Mouse (Mus musculus) lung, postnatal 0 days (tissue): ENCODE measurements around the gene Bcl11b. TPM values are rescaled to one million over a fixed set of nuclear protein-coding genes. Genes with fewer than 3 reads are reported as not detected.

ENCODE experiments used
- ATAC-seq: fragments of 200-750 bp; cut with Nextera tagmentation; 2 replicates; pipeline ENCODE4 v1.8.0; 2017; ENCODE audit warnings: moderate library complexity
- DNase-seq: peaks from one replicate; pipeline ENCODE4 v3.0.0-alpha.2; 2016; ENCODE audit warnings: low spot score
- H3K27ac ChIP-seq: fragments of 300-500 bp; sonication (generic); 2 replicates; pipeline ENCODE4 v1.5.1; 2014; ENCODE audit warnings: antibody characterized with exemption, mild to moderate bottlenecking, low read length, mixed read lengths
- H3K27me3 ChIP-seq: fragments of 300-500 bp; sonication (generic); replicated peaks from 2 replicates; pipeline ENCODE4 v1.6.1; 2014; ENCODE audit warnings: low read length, mixed read lengths; ENCODE audit not compliant: insufficient read depth
- H3K36me3 ChIP-seq: fragments of 300-500 bp; sonication (generic); 2 replicates; pipeline ENCODE4 v1.6.1; 2014; ENCODE audit warnings: low read length, mixed read lengths; ENCODE audit not compliant: insufficient read depth
- H3K4me1 ChIP-seq: fragments of 300-500 bp; sonication (generic); 2 replicates; pipeline ENCODE4 v1.6.1; 2014; ENCODE audit warnings: antibody characterized with exemption, low read depth, low read length, mixed read lengths; ENCODE audit not compliant: insufficient read depth
- H3K4me2 ChIP-seq: fragments of 300-500 bp; sonication (generic); replicated peaks from 2 replicates; pipeline ENCODE4 v1.6.1; 2014; ENCODE audit warnings: low read depth, mild to moderate bottlenecking, low read length, moderate library complexity, mixed read lengths
- H3K4me3 ChIP-seq: fragments of 300-500 bp; sonication (generic); 2 replicates; pipeline ENCODE4 v1.5.1; 2014; ENCODE audit warnings: low read depth, low read length
- H3K9ac ChIP-seq: fragments of 300-500 bp; sonication (generic); replicated peaks from 2 replicates; pipeline ENCODE4 v1.6.1; 2014; ENCODE audit warnings: low read depth, mild to moderate bottlenecking
- H3K9me3 ChIP-seq: fragments of 300-500 bp; sonication (generic); 2 replicates; pipeline ENCODE4 v1.6.1; 2016; ENCODE audit warnings: low read length, mixed read lengths
- CTCF ChIP-seq: IDR thresholded peaks from 2 replicates; pipeline ENCODE4 v1.5.1; 2016; ENCODE audit warnings: antibody characterized with exemption, mild to moderate bottlenecking
- EP300 ChIP-seq: IDR thresholded peaks from 2 replicates; pipeline ENCODE4 v1.6.1; 2016; ENCODE audit warnings: antibody characterized with exemption, mild to moderate bottlenecking, control low read depth
- WGBS: fragments of 180-500 bp; shearing (Covaris S2); extraction: QIAGEN DNeasy Blood & Tissue Kit; methylation state at CpG from one replicate; pipeline ENCODE4 v1.1.7; 2014; 5-methylcytosine and 5-hydroxymethylcytosine counted together
- polyA plus RNA-seq: library from polyadenylated mRNA; unstranded; fragments of >200 nt; fragmentation: Nextera tagmentation; extraction: Ambion mirVana; gene quantifications from 2 replicates; pipeline ENCODE4 v1.2.1, GENCODE M21; 2015

Gene Bcl11b
- polyA plus RNA-seq, 1 experiment from 2014 or later = 0.44 TPM

DNA sequence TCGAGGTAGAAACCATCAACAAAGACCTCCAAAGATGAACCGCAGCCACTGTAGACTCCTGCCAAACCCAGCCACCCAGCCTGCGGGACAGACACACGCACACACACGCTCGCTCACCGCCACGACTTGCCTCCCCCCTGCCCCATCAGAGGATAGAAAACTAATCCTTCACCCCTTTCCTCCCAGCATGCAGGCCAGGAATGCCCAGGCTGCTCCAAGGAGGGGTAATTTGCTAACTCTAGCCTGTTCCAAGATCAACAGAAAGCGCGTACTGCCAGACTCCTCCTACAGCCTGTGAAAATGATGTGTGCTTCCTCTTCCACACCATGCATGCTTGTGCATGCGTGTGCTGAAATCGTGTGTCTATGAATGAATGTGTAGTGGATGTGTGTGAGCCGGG is 122.7 kb downstream of the Bcl11b start:
- no peak overlapping the region for H3K9ac ChIP-seq

DNA sequence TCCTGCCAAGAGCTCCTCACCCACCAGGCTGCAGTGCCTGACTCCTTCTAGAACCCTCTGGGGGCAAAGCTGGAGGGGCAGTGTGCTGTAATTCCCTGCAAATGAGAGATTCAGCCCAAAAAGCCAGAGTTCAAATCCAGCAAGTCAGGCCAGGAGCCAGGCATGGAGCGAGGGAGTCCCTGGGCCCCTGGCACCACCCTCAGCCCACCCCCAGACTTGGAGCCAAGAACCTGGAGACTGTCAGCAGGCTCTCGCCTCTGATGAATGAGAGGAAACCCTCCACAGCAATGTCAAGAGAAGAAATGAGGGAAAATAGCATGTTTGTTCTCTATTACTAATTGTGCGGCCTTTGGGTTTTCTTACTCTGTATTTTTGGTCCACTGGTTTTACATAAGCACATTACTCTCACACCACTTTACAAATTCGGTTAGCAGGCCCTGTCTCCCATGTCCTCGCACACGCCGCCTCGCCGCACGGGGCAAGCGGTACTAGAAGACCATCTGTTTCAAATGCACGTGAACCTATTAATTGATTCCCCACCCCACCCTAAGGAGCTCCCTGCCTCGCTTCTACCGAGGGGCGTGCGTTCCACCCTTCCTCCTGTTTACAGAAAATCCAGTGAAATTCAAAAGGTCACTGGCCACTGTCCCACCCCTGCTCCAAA is 124.2 kb downstream of the Bcl11b start:
- no peaks in the 10 kb centered on the region for H3K4me1 ChIP-seq
- WGBS = 89% methylated on average over 16 of the region's 16 CpGs
- H3K27ac ChIP-seq = no peak overlapping the region
- no peaks in the 10 kb centered on the region for H3K36me3 ChIP-seq
- no peak for DNase-seq
- H3K4me2 ChIP-seq = no peak overlapping the region
- TF ChIP-seq EP300 (no peak), CTCF (no peak)
- no peak for ATAC-seq
- H3K27me3 ChIP-seq = no peaks in the 10 kb centered on the region
- H3K4me3 ChIP-seq = no peak overlapping the region
- no peak overlapping the region for H3K9ac ChIP-seq
- H3K9me3 ChIP-seq = no peaks in the 10 kb centered on the region

More for the DNA sequence above, 122.7 kb downstream of the Bcl11b start:
- ATAC-seq (no peak), DNase-seq (no peak)
- Histone ChIP-seq H3K9me3 (no peaks in the 10 kb centered on the region), H3K27me3 (no peaks in the 10 kb centered on the region), H3K36me3 (no peaks in the 10 kb centered on the region), H3K4me1 (no peaks in the 10 kb centered on the region), H3K4me2 (no peak overlapping the region), H3K27ac (no peak overlapping the region), H3K4me3 (no peak overlapping the region)
- WGBS = 66% methylated on average over 13 of the region's 13 CpGs
- no peak for TF ChIP-seq EP300
- TF ChIP-seq CTCF = no peak

DNA sequence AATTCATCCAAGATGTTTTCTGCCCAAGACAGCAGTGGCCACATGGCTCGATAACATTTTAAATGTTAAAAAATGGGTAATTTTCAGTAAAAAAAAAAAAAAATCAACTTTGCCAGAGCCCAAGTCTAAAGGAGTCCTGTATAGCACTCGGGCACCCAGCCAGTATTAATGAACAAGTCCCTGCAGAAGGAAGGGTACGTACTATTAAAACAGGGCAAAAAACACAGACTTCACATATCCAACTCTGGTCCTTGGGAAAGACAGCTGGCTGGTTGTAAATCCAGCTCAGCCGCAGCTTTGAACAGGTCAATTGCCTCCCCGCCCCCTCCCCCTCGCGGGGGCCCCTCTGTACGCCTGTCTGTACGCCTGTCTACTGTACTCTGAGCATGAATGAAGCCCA is 127.2 kb downstream of the Bcl11b start:
- Histone ChIP-seq H3K36me3 (no peaks in the 10 kb centered on the region), H3K4me3 (no peak overlapping the region), H3K4me1 (no peaks in the 10 kb centered on the region), H3K27me3 (no peaks in the 10 kb centered on the region), H3K4me2 (no peak overlapping the region), H3K9me3 (no peaks in the 10 kb centered on the region), H3K27ac (no peak overlapping the region), H3K9ac (no peak overlapping the region)
- DNase-seq = no peak
- no peak for ATAC-seq
- no peak for TF ChIP-seq CTCF
- TF ChIP-seq EP300 = no peak
- 82% methylated on average over 9 of the region's 9 CpGs for WGBS

DNA sequence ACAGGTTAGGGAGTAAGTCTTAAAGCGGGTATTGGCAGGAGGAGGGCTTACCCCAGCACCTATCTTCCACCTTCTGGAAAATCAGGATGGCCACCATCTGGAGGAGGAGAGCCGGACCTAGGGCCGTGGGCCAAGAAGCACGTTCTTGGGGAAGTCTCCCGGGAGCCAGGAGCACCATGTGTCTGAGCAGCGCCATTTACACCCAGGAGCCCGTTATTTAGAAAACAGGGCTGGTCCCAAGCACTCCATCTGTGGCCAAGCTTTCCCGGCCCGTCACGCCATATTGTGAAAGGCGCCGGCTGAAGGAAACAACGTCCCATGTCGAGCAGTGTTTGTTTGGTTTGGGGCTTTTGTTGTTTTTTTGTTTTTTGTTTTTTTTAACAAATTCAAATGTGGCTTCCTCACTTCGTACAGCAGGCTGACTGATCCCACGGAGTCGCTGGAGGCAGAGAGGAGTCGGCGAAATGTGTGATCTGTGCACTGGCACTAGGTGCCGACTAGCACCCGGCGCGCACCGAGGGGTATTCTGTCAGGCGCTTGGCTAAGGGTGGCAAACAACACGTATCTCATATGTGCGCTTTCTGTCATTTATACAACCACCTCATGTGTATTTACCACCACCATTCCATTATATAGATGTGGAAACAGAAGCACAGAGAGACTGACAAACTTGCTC is 128.8 kb downstream of the Bcl11b start:
- no peaks in the 10 kb centered on the region for H3K4me1 ChIP-seq
- WGBS = 86% methylated on average over 27 of the region's 27 CpGs

DNA sequence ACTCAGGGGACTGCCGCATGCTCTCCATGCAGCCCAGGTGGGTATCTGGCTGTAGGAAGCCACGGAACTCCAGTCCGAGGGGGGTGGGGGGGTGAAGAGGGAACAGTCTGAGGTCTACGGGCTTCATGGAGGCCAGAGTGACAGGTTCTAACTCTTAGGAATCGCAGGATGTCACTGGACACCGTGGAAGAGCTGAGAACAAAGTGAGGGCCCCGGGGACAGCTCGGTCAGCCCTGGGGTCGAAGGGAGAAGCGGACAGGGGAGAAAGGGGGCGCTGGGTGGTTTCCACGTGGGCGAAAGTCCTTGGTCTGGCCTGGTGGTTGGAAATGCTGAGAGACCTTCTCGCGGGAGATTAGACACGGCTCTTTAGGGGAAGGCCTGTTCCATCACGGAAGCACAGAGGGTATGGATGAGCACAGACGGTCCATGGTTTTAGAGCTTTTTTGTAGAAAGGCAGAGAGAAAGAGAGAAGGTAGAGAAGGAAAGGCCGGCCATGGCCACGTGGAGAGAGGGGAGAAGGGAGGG is 133.8 kb downstream of the Bcl11b start:
- no peak overlapping the region for H3K27ac ChIP-seq
- no peaks in the 10 kb centered on the region for H3K36me3 ChIP-seq
- H3K27me3 ChIP-seq = no peaks in the 10 kb centered on the region
- H3K9me3 ChIP-seq = no peaks in the 10 kb centered on the region
- H3K4me2 ChIP-seq = no peak overlapping the region
- no peak overlapping the region for H3K9ac ChIP-seq
- H3K4me3 ChIP-seq = no peak overlapping the region
- TF ChIP-seq EP300 (no peak), CTCF (no peak)
- 84% methylated on average over 20 of the region's 20 CpGs for WGBS
- DNase-seq = no peak
- no peak for ATAC-seq
- no peaks in the 10 kb centered on the region for H3K4me1 ChIP-seq

More for the DNA sequence above, 128.8 kb downstream of the Bcl11b start:
- DNase-seq (no peak), ATAC-seq (no peak)
- Histone ChIP-seq H3K36me3 (no peaks in the 10 kb centered on the region), H3K4me3 (no peak overlapping the region), H3K27me3 (no peaks in the 10 kb centered on the region), H3K9me3 (no peaks in the 10 kb centered on the region), H3K9ac (no peak overlapping the region), H3K4me2 (no peak overlapping the region), H3K27ac (no peak overlapping the region)
- TF ChIP-seq EP300 (no peak), CTCF (no peak)

DNA sequence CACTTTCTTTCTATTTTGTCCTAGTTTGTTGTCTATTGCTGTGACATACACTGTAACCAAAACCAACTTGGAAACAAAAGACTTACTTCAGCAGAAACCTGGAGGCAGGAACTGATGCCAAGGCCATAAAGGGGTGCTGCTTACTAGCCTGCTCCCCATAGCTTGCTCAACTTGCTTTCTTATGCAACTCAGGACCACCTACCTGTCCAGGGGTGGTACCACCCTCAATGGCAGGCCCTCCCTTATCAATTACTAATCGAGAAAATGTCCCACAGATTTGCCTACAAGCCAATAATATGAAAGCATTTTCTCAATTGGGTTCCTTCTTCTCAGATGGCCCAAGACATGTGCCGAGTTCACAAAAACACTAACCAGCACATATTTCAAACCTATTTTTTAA is 135.1 kb downstream of the Bcl11b start:
- WGBS = 90% methylated on average over 2 of the region's 2 CpGs
- no peak for ATAC-seq
- Histone ChIP-seq H3K4me1 (no peaks in the 10 kb centered on the region), H3K27ac (no peak overlapping the region), H3K9me3 (no peaks in the 10 kb centered on the region), H3K36me3 (no peaks in the 10 kb centered on the region), H3K4me2 (no peak overlapping the region), H3K4me3 (no peak overlapping the region), H3K27me3 (no peaks in the 10 kb centered on the region), H3K9ac (no peak overlapping the region)
- TF ChIP-seq CTCF = no peak
- no peak for DNase-seq

Other genes with a start within 250 kb of the Bcl11b start
- 60.3 and 71.9 TPM in 2 replicates for gene Setd3, start 175.7 kb upstream of the Bcl11b start, polyA plus RNA-seq
- 2.0 and 2.5 TPM in 2 replicates for gene Ccnk, start 176.0 kb upstream of the Bcl11b start, polyA plus RNA-seq